Mouse (Mus musculus) kidney, embryonic 15.5 days (tissue): Measurements from ENCODE around the gene Dcdc2b. TPM values are rescaled to one million over a fixed set of nuclear protein-coding genes. Genes with fewer than 3 reads are reported as not detected.

Experiments used
- ATAC-seq: fragments of 200-750 bp; cut with Nextera tagmentation; replicated peaks from 2 replicates; pipeline ENCODE4 v1.8.0; 2017; ENCODE audit warnings: moderate TSS enrichment; ENCODE audit not compliant: low FRiP score
- H3K27ac ChIP-seq: fragments of 300-500 bp; sonication (generic); 2 replicates; pipeline ENCODE4 v1.5.1; 2015; ENCODE audit warnings: mild to moderate bottlenecking, inconsistent platforms
- H3K27me3 ChIP-seq: fragments of 300-500 bp; sonication (generic); 2 replicates; pipeline ENCODE4 v1.6.1; 2015; ENCODE audit warnings: inconsistent platforms
- H3K36me3 ChIP-seq: fragments of 300-500 bp; sonication (generic); 2 replicates; pipeline ENCODE4 v1.6.1; 2015; ENCODE audit warnings: inconsistent platforms
- H3K4me1 ChIP-seq: fragments of 300-500 bp; sonication (generic); 2 replicates; pipeline ENCODE4 v1.6.1; 2015; ENCODE audit warnings: inconsistent platforms
- H3K4me2 ChIP-seq: fragments of 300-500 bp; sonication (generic); 2 replicates; pipeline ENCODE4 v1.6.1; 2015; ENCODE audit warnings: moderate library complexity, mild to moderate bottlenecking, inconsistent platforms
- H3K4me3 ChIP-seq: fragments of 300-500 bp; sonication (generic); replicated peaks from 2 replicates; pipeline ENCODE4 v1.5.1; 2015; ENCODE audit warnings: mild to moderate bottlenecking, inconsistent platforms
- H3K9ac ChIP-seq: fragments of 300-500 bp; sonication (generic); 2 replicates; pipeline ENCODE4 v1.6.1; 2015; ENCODE audit warnings: mild to moderate bottlenecking, inconsistent platforms
- H3K9me3 ChIP-seq: fragments of 300-500 bp; sonication (generic); replicated peaks from 2 replicates; pipeline ENCODE4 v1.6.1; 2016; ENCODE audit warnings: inconsistent platforms
- WGBS: fragments of 180-500 bp; shearing (Covaris S2); methylation state at CpG from one replicate; pipeline ENCODE4 v1.1.7; 2015; ENCODE audit warnings: mixed read lengths; 5-methylcytosine and 5-hydroxymethylcytosine counted together
- polyA plus RNA-seq: library from polyadenylated mRNA; unstranded; fragments of >200 nt; fragmentation: Nextera tagmentation; extraction: Ambion mirVana; gene quantifications from 2 replicates; pipeline ENCODE4 v1.2.1, GENCODE M21; 2015

Gene Dcdc2b
- polyA plus RNA-seq, 1 experiment from 2014 or later: 2.4 TPM

GRCm38 (mm10) chr4:129618786-129619691, 5.0 kb upstream of the Dcdc2b start, which contains the start of gene Iqcc:
TSS of gene Iqcc (minus strand) at chr4:129619099.
- Histone ChIP-seq H3K9ac (peak within 1 kb of the TSS; percentile 76), H3K4me3 (peak within 1 kb of the TSS; percentile 73), H3K4me2 (peak within 1 kb of the TSS; percentile 86), H3K4me1 (peaks cover 37% of the 10 kb centered on the region), H3K36me3 (peaks cover 22% of the 10 kb centered on the region), H3K27me3 (no peaks in the 10 kb centered on the region), H3K9me3 (no peaks in the 10 kb centered on the region), H3K27ac (peak within 1 kb of the TSS; percentile 88)
- 5% methylated on average over 44 of the region's 44 CpGs for WGBS
- peak; percentile 90 for ATAC-seq

DNA sequence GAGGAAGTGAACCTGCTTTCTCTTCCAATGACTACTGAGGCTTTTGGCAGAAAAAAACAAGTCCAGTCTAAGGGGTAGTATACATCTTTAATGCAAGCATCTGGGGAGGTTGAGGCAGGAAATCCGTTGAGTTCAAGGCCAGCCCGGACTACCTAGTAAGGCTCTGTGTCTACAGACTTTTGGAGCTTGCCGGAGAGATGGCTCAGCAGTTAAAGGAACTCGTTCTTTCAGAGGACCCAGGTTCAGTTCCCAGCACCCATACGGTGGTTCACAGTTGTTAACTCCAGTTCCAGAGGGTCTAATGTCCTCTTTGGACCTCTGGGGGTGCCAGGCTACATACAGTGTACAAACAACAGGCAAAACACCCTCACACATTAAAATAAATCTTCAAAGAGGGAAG, 4.0 kb upstream of the Dcdc2b start:
- peaks cover 34% of the 10 kb centered on the region for H3K4me1 ChIP-seq
- H3K36me3 ChIP-seq: peaks cover 22% of the 10 kb centered on the region
- ATAC-seq: no peak
- no peaks in the 10 kb centered on the region for H3K27me3 ChIP-seq
- no peaks in the 10 kb centered on the region for H3K9me3 ChIP-seq
- H3K4me3 ChIP-seq: peak overlapping the region; percentile 73
- H3K27ac ChIP-seq: peak overlapping the region; percentile 88; the same call in 1 of the 2 replicates
- peak overlapping the region; percentile 76 for H3K9ac ChIP-seq
- H3K4me2 ChIP-seq: peak overlapping the region; percentile 86
- 96% methylated on average over 5 of the region's 5 CpGs for WGBS

- WGBS: 75% methylated on average over 7 of the region's 7 CpGs
- Histone ChIP-seq H3K4me1 (peaks cover 26% of the 10 kb centered on the region), H3K4me3 (no peak overlapping the region), H3K9ac (no peak overlapping the region), H3K9me3 (no peaks in the 10 kb centered on the region), H3K27ac (no peak overlapping the region), H3K4me2 (no peak overlapping the region), H3K36me3 (peaks cover 22% of the 10 kb centered on the region), H3K27me3 (no peaks in the 10 kb centered on the region)
- ATAC-seq: no peak
These were observed 3.1 kb upstream of the Dcdc2b start for GRCm38 (mm10) chr4:129617121-129617641.

GRCm38 (mm10) chr4:129616631-129617030, 2.6 kb upstream of the Dcdc2b start:
- no peaks in the 10 kb centered on the region for H3K9me3 ChIP-seq
- H3K4me1 ChIP-seq: peaks cover 26% of the 10 kb centered on the region
- H3K4me3 ChIP-seq: no peak overlapping the region
- no peaks in the 10 kb centered on the region for H3K27me3 ChIP-seq
- no peak for ATAC-seq
- no peak overlapping the region for H3K27ac ChIP-seq
- peaks cover 22% of the 10 kb centered on the region for H3K36me3 ChIP-seq
- no peak overlapping the region for H3K4me2 ChIP-seq
- no peak overlapping the region for H3K9ac ChIP-seq
- WGBS: 90% methylated on average over 3 of the region's 3 CpGs

DNA sequence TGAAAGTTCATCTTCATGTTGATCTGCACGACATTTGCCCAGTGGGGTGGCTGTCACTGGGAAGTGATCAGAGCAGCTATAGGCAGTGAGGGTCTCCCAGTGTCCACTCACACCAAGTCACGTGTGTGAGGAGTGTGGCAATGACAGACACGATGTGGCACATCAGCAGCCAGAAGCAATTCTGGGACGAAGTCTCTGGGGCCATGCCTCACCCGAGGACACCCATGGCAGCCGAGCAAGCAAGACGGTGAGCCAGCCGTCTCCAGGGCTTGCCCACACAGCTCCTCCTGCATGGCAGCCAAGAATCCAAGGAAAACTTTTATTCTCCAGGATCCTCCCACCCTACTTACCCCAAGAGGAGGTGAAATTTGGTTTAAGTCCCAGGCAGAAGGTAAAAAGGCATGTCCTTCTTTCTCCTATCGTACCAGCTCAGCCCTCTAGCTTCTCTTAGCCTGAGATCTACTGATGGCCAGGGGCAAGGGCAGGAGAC, 1.8 kb upstream of the Dcdc2b start:
- H3K27me3 ChIP-seq: no peaks in the 10 kb centered on the region
- ATAC-seq: no peak
- 86% methylated on average over 9 of the region's 9 CpGs for WGBS
- H3K4me3 ChIP-seq: no peak overlapping the region
- H3K4me1 ChIP-seq: peaks cover 24% of the 10 kb centered on the region
- peaks cover 22% of the 10 kb centered on the region for H3K36me3 ChIP-seq
- no peak overlapping the region for H3K27ac ChIP-seq
- no peaks in the 10 kb centered on the region for H3K9me3 ChIP-seq
- no peak overlapping the region for H3K4me2 ChIP-seq
- H3K9ac ChIP-seq: no peak overlapping the region

- Histone ChIP-seq H3K4me1 (0 out of 2 replicates have a peak, but pooled peaks cover 3% of the 10 kb centered on the region), H3K9ac (no peak overlapping the region), H3K27me3 (no peaks in the 10 kb centered on the region), H3K4me2 (no peak overlapping the region), H3K9me3 (no peaks in the 10 kb centered on the region), H3K36me3 (peaks cover 40% of the 10 kb centered on the region), H3K4me3 (no peak overlapping the region), H3K27ac (no peak overlapping the region)
- no peak; the same call in 1 of the 2 replicates for ATAC-seq
- WGBS: 67% methylated on average over 4 of the region's 4 CpGs
These were observed 3.6 kb downstream of the Dcdc2b start for GRCm38 (mm10) chr4:129610472-129610871.

GRCm38 (mm10) chr4:129610026-129610425, 4.0 kb downstream of the Dcdc2b start:
- Histone ChIP-seq H3K9me3 (no peaks in the 10 kb centered on the region), H3K27ac (no peak overlapping the region), H3K27me3 (no peaks in the 10 kb centered on the region), H3K4me3 (no peak overlapping the region), H3K9ac (0 out of 2 replicates have a peak overlapping the region, but pooled peaks have one; percentile 22), H3K4me1 (0 out of 2 replicates have a peak, but pooled peaks cover 3% of the 10 kb centered on the region), H3K4me2 (no peak overlapping the region), H3K36me3 (peaks cover 43% of the 10 kb centered on the region)
- 65% methylated on average over 4 of the region's 4 CpGs for WGBS
- ATAC-seq: 0 out of 2 replicates have a peak, but pooled peaks have one; percentile 31

DNA sequence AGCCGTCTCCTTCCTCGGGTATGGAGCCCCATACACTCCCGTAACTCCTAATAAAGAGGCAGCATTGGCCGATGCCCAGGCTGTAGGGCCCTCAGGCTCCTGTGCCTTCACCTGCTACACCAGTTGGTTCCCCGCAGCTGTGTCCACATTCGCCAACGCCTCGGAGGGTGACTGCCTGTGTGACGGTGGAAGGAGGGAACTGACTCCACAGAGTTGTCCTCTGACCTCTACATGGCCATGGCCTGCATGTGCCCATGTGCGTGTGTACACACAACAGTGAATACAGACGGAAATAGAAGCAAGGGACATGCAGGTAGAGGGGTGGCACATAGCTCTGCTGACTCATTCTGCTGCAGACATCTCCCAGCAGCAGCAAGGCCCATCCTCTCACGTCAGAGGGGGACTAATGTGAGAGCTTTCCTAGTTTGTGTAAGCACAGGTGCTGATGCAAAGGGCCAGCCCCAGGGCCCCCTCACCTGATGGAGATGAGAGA, 4.9 kb downstream of the Dcdc2b start:
- Histone ChIP-seq H3K9me3 (no peaks in the 10 kb centered on the region), H3K9ac (no peak overlapping the region), H3K4me2 (no peak overlapping the region), H3K27me3 (no peaks in the 10 kb centered on the region), H3K4me1 (0 out of 2 replicates have a peak, but pooled peaks cover 3% of the 10 kb centered on the region), H3K4me3 (no peak overlapping the region), H3K36me3 (peaks cover 51% of the 10 kb centered on the region), H3K27ac (no peak overlapping the region)
- 82% methylated on average over 12 of the region's 12 CpGs for WGBS
- ATAC-seq: 0 out of 2 replicates have a peak, but pooled peaks have one; percentile 13

DNA sequence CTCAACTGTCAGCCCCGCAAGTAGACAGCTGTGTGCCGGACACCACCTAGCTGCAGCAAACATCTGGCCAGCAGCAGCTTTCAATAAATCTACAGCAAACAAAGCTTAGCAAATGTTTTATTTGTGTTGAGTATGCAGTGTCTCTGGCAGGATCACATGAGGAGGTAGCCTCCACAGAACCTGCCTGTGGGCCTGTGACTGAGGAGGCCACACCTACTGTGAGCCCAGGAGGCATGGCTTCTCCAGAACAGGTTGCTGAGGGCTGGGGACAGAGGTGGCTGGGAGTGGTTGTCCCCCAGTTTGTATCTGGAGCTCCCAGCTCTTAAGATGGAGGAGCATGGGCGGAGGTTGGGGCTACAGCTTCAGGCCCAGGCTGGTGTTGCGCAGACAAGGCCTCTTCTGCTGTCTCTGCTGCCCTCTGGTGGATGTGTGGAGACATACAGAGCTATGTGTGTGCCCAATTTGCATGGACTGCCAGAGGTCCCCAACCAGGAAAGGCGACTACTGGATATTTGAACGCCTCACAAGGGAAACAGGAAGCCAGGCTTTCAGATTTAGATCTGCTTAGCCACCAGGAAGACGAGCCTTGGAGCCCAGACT, 5.5 kb downstream of the Dcdc2b start:
- Histone ChIP-seq H3K4me1 (0 out of 2 replicates have a peak, but pooled peaks cover 3% of the 10 kb centered on the region), H3K36me3 (peaks cover 58% of the 10 kb centered on the region), H3K9ac (no peak overlapping the region), H3K4me3 (no peak overlapping the region), H3K4me2 (no peak overlapping the region), H3K9me3 (no peaks in the 10 kb centered on the region), H3K27me3 (no peaks in the 10 kb centered on the region), H3K27ac (no peak overlapping the region)
- peak; percentile 73; the same call in 1 of the 2 replicates for ATAC-seq
- WGBS: 33% methylated on average over 7 of the region's 7 CpGs

DNA sequence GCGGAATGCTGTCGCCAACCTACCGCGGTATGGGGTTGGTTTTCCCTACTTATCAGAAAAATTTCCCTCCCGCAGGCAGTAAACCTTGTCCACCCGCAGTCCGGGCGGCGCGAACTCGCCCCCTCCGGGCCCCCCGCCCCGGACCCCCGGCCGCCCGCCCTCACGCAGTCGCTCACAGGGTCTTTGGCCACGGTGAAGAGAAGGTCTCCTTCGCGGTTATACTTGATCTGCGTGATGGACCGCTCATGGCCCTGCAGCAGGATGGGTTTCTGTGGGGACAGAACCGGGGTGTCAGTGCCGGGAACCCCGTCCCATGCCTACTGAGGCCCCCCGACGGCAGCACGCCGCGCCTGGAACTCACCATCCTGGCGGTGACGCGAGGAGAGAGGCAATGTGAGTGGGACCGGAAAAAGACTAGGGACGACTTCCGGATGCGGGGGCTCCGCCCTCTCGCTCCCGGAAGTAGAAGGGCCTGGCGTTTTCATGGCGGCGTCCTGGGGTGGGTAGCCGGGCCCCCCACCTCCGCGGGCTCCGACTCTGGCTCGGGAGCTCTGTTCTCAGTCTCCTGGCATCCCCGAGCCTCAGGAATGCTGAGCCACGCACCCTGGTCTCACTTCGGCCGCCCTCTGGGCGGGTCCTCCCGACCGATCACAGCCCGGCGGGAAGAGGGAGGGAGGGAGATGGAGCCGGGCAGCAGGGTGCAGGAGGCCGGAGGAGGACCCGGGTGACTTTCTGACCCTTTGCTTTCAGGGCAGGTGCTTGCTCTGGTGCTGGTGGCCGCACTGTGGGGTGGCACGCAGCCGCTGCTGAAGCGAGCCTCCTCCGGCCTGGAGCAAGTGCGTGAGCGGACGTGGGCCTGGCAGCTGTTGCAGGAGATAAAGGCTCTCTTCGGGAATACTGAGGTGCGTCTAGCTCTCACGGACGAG, 13.6 kb downstream of the Dcdc2b start, which contains the start of the genes Eif3i and Tmem234:
Gene Eif3i (minus strand): TSS at position 416 of the 926 bp plus-strand sequence.
Gene Tmem234 (plus strand): TSS at position 436 of the 926 bp plus-strand sequence.
- peak; percentile 89 for ATAC-seq
- H3K9me3 ChIP-seq: no peaks in the 10 kb centered on the region
- peak within 1 kb of the TSS; percentile 96 for H3K9ac ChIP-seq
- H3K4me1 ChIP-seq: peaks cover 30% of the 10 kb centered on the region
- H3K4me3 ChIP-seq: peak within 1 kb of the TSS; percentile 96
- peak within 1 kb of the TSS; percentile 84 for H3K27ac ChIP-seq
- no peaks in the 10 kb centered on the region for H3K27me3 ChIP-seq
- WGBS: under 1% methylated on average over 74 of the region's 74 CpGs
- H3K4me2 ChIP-seq: peak within 1 kb of the TSS; percentile 84
- H3K36me3 ChIP-seq: peaks cover 71% of the 10 kb centered on the region

- H3K9me3 ChIP-seq: no peaks in the 10 kb centered on the region
- H3K9ac ChIP-seq: no peak overlapping the region
- H3K36me3 ChIP-seq: peaks cover 40% of the 10 kb centered on the region
- H3K4me2 ChIP-seq: no peak overlapping the region
- 81% methylated on average over 4 of the region's 4 CpGs for WGBS
- H3K4me3 ChIP-seq: no peak overlapping the region
- no peaks in the 10 kb centered on the region for H3K27me3 ChIP-seq
- no peak overlapping the region for H3K27ac ChIP-seq
- peaks cover 19% of the 10 kb centered on the region for H3K4me1 ChIP-seq
- no peak for ATAC-seq
These were observed 25.2 kb downstream of the Dcdc2b start for GRCm38 (mm10) chr4:129588865-129589264.
